Mouse (Mus musculus): ENCODE data around the gene Tmc2. TPM values are rescaled to one million over a fixed set of nuclear protein-coding genes. Genes with fewer than 3 reads are reported as not detected.

Gene Tmc2
- total RNA-seq (2014; rRNA removed) (not detected in 2 replicates), polyA plus RNA-seq (2015; fragmentation: Nextera tagmentation; extraction: Ambion mirVana) (not detected in 2 replicates)

GRCm38 (mm10) chr2:130194894-130195293, at the start of gene Tmc2:
Tmc2 (plus strand) TSS chr2:130195194.
- ATAC-seq: no peak
- TF ChIP-seq CTCF (IDR thresholded peaks at IDR 0.05; ENCODE audit: low read depth): no peak
- H3K27me3 ChIP-seq (ENCODE audit: insufficient read depth, low read length): no peaks in the 10 kb centered on the region
- H3K9ac ChIP-seq (replicated peaks; ENCODE audit: low read length): no peak within 1 kb of the TSS
- H3K9me3 ChIP-seq (ENCODE audit: low read length): no peaks in the 10 kb centered on the region
- no peaks in the 10 kb centered on the region for H3K4me1 ChIP-seq (ENCODE audit: insufficient read depth, low read length)
- H3K27ac ChIP-seq: no peak within 1 kb of the TSS
- no peak within 1 kb of the TSS for H3K4me2 ChIP-seq (ENCODE audit: low read depth, low read length)
- H3K36me3 ChIP-seq (ENCODE audit: insufficient read depth, low read length): no peaks in the 10 kb centered on the region
- 91% methylated on average over 16 of the region's 16 CpGs for WGBS
- no peak within 1 kb of the TSS for H3K4me3 ChIP-seq (ENCODE audit: low read length)
- no peak for DNase-seq (ENCODE audit: low spot score)

- Histone ChIP-seq H3K4me3 (ENCODE audit: low read length) (no peak overlapping the region), H3K4me1 (ENCODE audit: insufficient read depth, low read length) (no peaks in the 10 kb centered on the region), H3K27ac (no peak overlapping the region), H3K9ac (replicated peaks; ENCODE audit: low read length) (no peak overlapping the region), H3K9me3 (ENCODE audit: low read length) (no peaks in the 10 kb centered on the region), H3K4me2 (ENCODE audit: low read depth, low read length) (no peak overlapping the region), H3K27me3 (ENCODE audit: insufficient read depth, low read length) (no peaks in the 10 kb centered on the region), H3K36me3 (ENCODE audit: insufficient read depth, low read length) (no peaks in the 10 kb centered on the region)
- DNase-seq (ENCODE audit: low spot score) (no peak), ATAC-seq (no peak)
- no peak for TF ChIP-seq CTCF (IDR thresholded peaks at IDR 0.05; ENCODE audit: low read depth)
- WGBS: 65% methylated on average over 5 of the region's 5 CpGs
Observed at GRCm38 (mm10) chr2:130146089-130146668, 48.8 kb upstream of the Tmc2 start.

GRCm38 (mm10) chr2:130155171-130155570, 39.8 kb upstream of the Tmc2 start:
- Histone ChIP-seq H3K4me2 (ENCODE audit: low read depth, low read length) (no peak overlapping the region), H3K27me3 (ENCODE audit: insufficient read depth, low read length) (no peaks in the 10 kb centered on the region), H3K9ac (replicated peaks; ENCODE audit: low read length) (no peak overlapping the region), H3K4me3 (ENCODE audit: low read length) (no peak overlapping the region), H3K4me1 (ENCODE audit: insufficient read depth, low read length) (no peaks in the 10 kb centered on the region), H3K36me3 (ENCODE audit: insufficient read depth, low read length) (no peaks in the 10 kb centered on the region), H3K27ac (no peak overlapping the region), H3K9me3 (ENCODE audit: low read length) (no peaks in the 10 kb centered on the region)
- TF ChIP-seq CTCF (IDR thresholded peaks at IDR 0.05; ENCODE audit: low read depth): no peak
- no peak for ATAC-seq
- 75% methylated on average over 3 of the region's 3 CpGs for WGBS
- DNase-seq (ENCODE audit: low spot score): no peak

GRCm38 (mm10) chr2:130155851-130156250, 39.1 kb upstream of the Tmc2 start:
- no peak overlapping the region for H3K27ac ChIP-seq
- H3K4me2 ChIP-seq (ENCODE audit: low read depth, low read length): no peak overlapping the region
- no peaks in the 10 kb centered on the region for H3K9me3 ChIP-seq (ENCODE audit: low read length)
- H3K36me3 ChIP-seq (ENCODE audit: insufficient read depth, low read length): no peaks in the 10 kb centered on the region
- no peak for DNase-seq (ENCODE audit: low spot score)
- no peak for TF ChIP-seq CTCF (IDR thresholded peaks at IDR 0.05; ENCODE audit: low read depth)
- no peaks in the 10 kb centered on the region for H3K4me1 ChIP-seq (ENCODE audit: insufficient read depth, low read length)
- H3K27me3 ChIP-seq (ENCODE audit: insufficient read depth, low read length): no peaks in the 10 kb centered on the region
- H3K9ac ChIP-seq (replicated peaks; ENCODE audit: low read length): no peak overlapping the region
- no peak overlapping the region for H3K4me3 ChIP-seq (ENCODE audit: low read length)
- ATAC-seq: no peak

GRCm38 (mm10) chr2:130157231-130158087, 37.5 kb upstream of the Tmc2 start:
- Histone ChIP-seq H3K9me3 (ENCODE audit: low read length) (no peaks in the 10 kb centered on the region), H3K36me3 (ENCODE audit: insufficient read depth, low read length) (no peaks in the 10 kb centered on the region), H3K4me3 (ENCODE audit: low read length) (no peak overlapping the region), H3K27me3 (ENCODE audit: insufficient read depth, low read length) (no peaks in the 10 kb centered on the region), H3K27ac (no peak overlapping the region), H3K4me1 (ENCODE audit: insufficient read depth, low read length) (no peaks in the 10 kb centered on the region), H3K9ac (replicated peaks; ENCODE audit: low read length) (no peak overlapping the region), H3K4me2 (ENCODE audit: low read depth, low read length) (no peak overlapping the region)
- DNase-seq (ENCODE audit: low spot score) (no peak), ATAC-seq (no peak)
- TF ChIP-seq CTCF (IDR thresholded peaks at IDR 0.05; ENCODE audit: low read depth): no peak
- WGBS: 48% methylated on average over 14 of the region's 14 CpGs

GRCm38 (mm10) chr2:130158088-130158437, 36.9 kb upstream of the Tmc2 start:
- Histone ChIP-seq H3K4me3 (ENCODE audit: low read length) (no peak overlapping the region), H3K27me3 (ENCODE audit: insufficient read depth, low read length) (no peaks in the 10 kb centered on the region), H3K36me3 (ENCODE audit: insufficient read depth, low read length) (no peaks in the 10 kb centered on the region), H3K9me3 (ENCODE audit: low read length) (no peaks in the 10 kb centered on the region), H3K27ac (no peak overlapping the region), H3K4me2 (ENCODE audit: low read depth, low read length) (no peak overlapping the region), H3K4me1 (ENCODE audit: insufficient read depth, low read length) (no peaks in the 10 kb centered on the region), H3K9ac (replicated peaks; ENCODE audit: low read length) (no peak overlapping the region)
- no peak for DNase-seq (ENCODE audit: low spot score)
- TF ChIP-seq CTCF (IDR thresholded peaks at IDR 0.05; ENCODE audit: low read depth): no peak
- 52% methylated on average over 4 of the region's 4 CpGs for WGBS
- ATAC-seq: no peak

GRCm38 (mm10) chr2:130162701-130163100, 32.3 kb upstream of the Tmc2 start:
- DNase-seq (ENCODE audit: low spot score) (no peak), ATAC-seq (no peak)
- Histone ChIP-seq H3K36me3 (ENCODE audit: insufficient read depth, low read length) (no peaks in the 10 kb centered on the region), H3K9me3 (ENCODE audit: low read length) (no peaks in the 10 kb centered on the region), H3K4me2 (ENCODE audit: low read depth, low read length) (no peak overlapping the region), H3K4me3 (ENCODE audit: low read length) (no peak overlapping the region), H3K27ac (no peak overlapping the region), H3K9ac (replicated peaks; ENCODE audit: low read length) (no peak overlapping the region), H3K4me1 (ENCODE audit: insufficient read depth, low read length) (0 out of 2 replicates have a peak, but pooled peaks cover 5% of the 10 kb centered on the region), H3K27me3 (ENCODE audit: insufficient read depth, low read length) (no peaks in the 10 kb centered on the region)
- WGBS: 81% methylated on average over 5 of the region's 5 CpGs
- TF ChIP-seq CTCF (IDR thresholded peaks at IDR 0.05; ENCODE audit: low read depth): no peak
